Mouse (Mus musculus) kidney, adult 8-10 months (tissue): Measurements from ENCODE around the gene Ccl25.
"Not testable (repeated sequence)": the region's sequence is repeated elsewhere in the genome, so short reads cannot be mapped to it uniquely, and the experiment has no call there.

Source experiments
- DNase-seq, 2 experiments: peaks; one replicate each; pipeline ENCODE4 v3.0.0; 2022

Ccl25 gene

DNA sequence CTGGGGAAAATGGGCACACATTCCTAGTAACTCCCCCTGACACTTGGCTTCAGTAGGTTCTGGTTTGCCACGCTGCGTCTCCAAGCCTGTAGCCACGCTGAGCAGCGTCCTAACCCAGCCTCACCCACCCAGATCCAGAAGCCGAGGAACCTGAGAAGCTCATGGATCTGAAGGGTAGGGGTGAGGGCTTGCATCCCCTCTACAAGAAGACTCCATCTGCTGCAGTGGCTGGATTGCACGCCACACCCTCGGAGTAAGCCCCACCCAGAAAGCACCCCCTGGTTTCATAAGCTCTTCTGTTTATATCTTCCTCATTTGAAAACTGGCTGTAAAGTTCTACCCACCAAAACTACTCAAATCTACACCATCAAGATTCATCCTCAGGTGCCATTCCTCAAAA lies 22.7 kb downstream of the Ccl25 start:
- no peak for DNase-seq

DNA sequence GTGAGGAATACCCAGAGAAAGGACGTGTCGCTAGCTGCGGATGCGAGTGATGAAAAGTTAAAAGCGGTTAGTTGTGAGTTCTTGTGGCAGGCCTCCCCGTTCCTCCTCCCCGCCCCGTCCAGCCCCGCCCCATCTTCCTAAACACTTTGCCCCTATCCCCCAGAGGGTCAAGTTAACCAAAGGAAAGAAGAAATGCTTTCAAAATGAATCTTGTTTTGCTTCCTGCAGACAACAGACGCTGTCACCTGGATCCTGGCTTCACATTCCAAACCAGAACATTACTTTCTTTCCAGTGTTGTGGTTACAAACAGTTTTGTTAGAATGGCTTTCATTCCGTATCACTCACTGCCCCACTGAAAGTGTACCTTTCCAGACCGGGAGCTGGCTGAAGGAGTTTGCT lies 23.3 kb downstream of the Ccl25 start:
- no peak for DNase-seq

- no peak for DNase-seq
These were observed 24.3 kb downstream of the Ccl25 start for GRCm38 (mm10) chr8:4349335-4349734.

GRCm38 (mm10) chr8:4350618-4351017 lies 25.6 kb downstream of the Ccl25 start:
- no peak for DNase-seq

DNA sequence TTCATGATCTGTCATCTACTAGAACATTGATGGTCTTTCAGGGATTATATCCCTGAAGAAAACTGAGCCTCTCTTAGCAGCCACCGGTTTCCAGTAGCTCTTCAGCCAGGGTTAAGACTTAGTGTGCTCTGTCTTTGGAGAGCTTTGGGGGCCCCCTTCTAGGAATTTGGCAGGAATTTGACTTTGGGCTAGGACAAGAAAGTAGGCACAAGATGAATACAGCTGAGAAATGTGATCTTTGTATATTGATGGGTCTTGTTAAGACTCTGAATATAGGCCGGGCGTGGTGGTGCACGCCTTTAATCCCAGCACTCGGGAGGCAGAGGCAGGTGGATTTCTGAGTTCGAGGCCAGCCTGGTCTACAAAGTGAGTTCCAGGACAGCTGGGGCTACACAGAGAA lies 27.6 kb downstream of the Ccl25 start:
- not testable (repeated sequence) for DNase-seq

GRCm38 (mm10) chr8:4353741-4354140 lies 28.7 kb downstream of the Ccl25 start:
- DNase-seq = no peak

GRCm38 (mm10) chr8:4354516-4354915 lies 29.5 kb downstream of the Ccl25 start:
- DNase-seq = no peak

DNA sequence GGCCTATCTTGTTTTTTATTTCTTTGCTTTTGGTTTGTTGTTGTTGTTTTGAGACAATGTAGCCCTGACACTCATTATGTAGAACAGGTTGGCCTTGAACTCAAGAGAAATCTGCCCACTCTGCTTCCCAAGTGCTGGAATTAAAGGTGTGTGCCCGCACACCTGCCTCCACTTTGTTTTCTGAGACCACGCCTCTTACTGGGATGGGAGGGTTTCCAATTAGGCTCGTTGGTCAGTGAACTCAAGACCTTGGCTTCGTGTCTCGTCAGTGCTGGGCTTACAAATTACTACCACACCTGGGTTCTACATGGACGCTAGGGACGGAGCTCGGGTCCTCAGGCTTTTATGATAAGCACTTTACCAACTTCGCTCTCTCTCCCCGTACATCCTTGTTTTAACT lies 30.4 kb downstream of the Ccl25 start:
- no peak for DNase-seq

GRCm38 (mm10) chr8:4359362-4359761 lies 34.4 kb downstream of the Ccl25 start:
- DNase-seq = no peak

- DNase-seq = no peak
These were observed 35.9 kb downstream of the Ccl25 start for GRCm38 (mm10) chr8:4360922-4361321.

GRCm38 (mm10) chr8:4366189-4366588 lies 41.2 kb downstream of the Ccl25 start:
- no peak for DNase-seq

DNA sequence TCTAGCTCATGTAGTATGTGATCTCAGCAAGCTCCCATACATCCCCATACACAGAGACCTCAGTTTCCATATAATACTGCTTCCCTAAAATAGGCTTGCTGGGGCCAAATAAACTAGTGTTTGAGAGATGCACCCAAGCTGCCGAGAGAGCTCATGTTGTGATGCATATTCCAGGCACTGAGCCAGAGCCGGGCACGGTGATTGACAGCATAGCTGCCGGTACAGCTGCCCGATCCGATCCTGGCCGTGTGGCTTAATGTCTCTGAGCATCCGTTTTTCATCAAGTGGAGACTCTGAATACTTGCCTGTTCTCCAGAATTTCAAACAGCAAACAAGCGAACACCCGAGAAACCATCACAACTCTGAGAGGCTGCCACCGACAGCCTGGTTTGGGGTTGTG lies 42.8 kb downstream of the Ccl25 start:
- DNase-seq = no peak

- DNase-seq = no peak
These were observed 43.5 kb downstream of the Ccl25 start for GRCm38 (mm10) chr8:4368470-4368869.

DNA sequence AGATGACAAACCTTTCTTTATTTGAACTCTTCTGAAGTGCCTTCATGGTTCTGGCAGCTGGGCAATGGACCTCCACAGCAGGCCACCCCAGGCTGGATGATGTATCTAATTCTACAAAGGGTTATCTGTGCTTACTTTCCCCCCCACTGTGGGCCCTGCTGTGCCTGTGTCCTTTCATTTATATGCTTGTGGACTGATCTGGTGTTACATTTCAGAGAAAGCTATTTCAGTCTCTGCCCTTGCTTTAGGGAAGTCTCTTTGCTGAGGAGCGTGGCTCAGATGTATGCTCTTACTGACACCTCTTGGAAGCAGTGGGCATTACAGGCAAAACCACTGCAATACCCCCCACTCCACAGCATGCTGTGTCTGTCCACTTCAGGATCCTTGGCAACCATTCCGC lies 45.1 kb downstream of the Ccl25 start:
- DNase-seq = peak; percentile 17 to 49

- no peak for DNase-seq
These were observed 47.6 kb downstream of the Ccl25 start for GRCm38 (mm10) chr8:4372657-4373056.

DNA sequence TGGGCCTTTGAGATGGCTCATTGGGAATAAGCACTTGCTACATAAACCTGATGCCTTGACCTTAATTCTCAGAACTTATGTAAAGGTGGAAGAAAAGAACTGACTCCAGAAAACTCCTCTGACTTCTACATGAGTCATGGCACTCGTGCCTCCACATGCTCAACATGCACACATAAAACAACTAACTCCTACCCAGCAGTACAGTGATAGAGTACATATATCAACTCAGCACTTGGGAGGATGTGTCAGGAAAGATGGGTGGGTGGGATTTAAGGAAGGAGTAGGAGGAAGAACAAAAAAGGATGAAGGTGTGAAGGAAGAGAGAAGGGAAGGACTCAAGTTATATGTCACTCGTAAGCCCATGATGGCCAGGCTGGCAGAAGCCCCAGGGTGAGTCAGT lies 76.4 kb downstream of the Ccl25 start:
- DNase-seq = no peak

DNA sequence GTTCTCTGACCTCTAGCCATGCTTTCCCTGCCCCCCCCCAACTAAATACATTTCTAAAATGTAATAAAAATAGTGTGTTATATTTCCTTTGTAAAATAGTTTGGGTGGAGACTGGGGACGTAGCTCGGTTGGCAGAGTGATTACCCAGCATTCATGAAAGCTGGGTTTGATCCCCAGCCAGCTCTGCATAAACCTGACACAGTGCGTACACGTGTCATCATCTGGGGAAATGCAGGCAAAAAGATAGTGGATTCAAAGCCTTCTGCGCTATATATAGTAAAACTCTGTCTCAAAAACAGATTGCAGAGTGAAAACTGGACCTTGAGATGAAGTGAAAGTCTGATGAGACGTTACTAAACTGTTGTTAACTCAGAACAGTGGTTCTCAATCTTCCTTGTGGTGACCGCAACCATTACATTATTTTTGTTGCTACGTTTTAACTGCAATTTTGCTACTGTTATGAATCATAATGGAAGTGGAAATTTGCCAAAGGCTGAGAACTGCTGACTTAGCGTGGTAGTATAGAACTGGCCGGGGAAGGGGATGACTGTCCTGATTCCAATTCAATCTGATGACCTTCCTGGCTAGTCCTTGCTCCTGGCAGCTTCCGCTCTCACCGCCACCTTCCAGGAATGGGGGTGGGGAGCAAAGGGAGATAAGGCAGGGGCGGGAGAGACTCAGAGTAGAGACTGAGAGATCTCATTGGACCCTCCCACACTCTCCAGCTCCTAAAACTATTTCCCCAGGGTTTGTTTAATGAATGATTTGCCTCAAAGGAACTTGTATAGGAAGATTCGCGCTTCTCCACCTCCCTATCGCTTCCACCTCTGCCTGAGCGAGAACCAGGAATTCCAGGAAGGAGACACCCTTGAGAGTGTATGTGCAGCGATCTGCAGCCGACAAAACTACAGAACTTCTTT lies 79.2 kb downstream of the Ccl25 start:
- no peak for DNase-seq

DNA sequence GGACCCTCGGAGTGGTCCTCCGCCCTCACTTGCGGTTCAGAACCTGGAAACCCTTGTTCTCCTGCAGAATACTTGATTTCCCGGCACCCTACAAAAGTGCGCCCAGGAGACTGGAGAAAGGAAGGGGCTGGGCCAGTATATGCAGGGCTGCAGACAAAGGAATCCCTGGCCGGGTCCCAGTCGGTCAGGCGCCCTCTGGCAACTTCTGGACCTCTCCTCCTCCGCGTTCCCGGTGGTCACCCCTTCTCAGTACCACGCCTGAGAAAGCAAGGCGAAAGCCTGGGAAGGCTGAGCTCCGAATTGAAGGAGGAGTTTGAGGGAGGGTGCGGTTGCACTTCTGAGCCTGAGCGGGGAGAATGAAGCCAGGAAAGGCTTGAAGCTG lies 79.9 kb downstream of the Ccl25 start:
- peak in 1 of 2 experiments; percentile 17 for DNase-seq

DNA sequence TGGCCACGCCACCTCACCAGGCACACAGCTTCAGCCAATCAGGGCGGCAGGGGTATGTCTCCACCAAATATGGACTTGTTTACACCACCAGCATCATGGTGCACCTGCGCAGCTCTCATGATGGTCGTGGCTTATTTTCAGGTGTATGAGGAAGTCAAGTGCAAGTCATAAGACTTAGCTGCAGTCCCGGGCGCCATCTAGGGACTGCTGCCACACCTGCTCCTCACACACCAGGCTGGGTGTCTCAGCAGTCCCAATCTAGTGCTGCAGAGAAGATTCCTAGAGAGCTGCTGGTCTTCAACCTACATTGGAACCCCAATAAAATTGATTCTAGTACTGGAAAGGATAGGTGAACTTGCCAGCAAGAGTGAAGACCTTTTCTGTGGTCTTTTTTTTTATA lies 83.4 kb downstream of the Ccl25 start:
- not testable (repeated sequence) for DNase-seq
